Mouse (Mus musculus): ENCODE measurements around the gene Amz2.

The Amz2 gene

GRCm38 (mm10) chr11:109421205-109421604 lies 4.5 kb upstream of the Amz2 start:
- DNase-seq (ENCODE audit: low read depth) = no peak

GRCm38 (mm10) chr11:109422263-109422662 lies 3.5 kb upstream of the Amz2 start:
- no peak for DNase-seq (ENCODE audit: low read depth)

GRCm38 (mm10) chr11:109423294-109423693 lies 2.5 kb upstream of the Amz2 start:
- no peak for DNase-seq (ENCODE audit: low read depth)

GRCm38 (mm10) chr11:109426272-109426586 lies 483 bp downstream of the Amz2 start:
- no peak for DNase-seq (ENCODE audit: low read depth)

- DNase-seq (ENCODE audit: low read depth) = no peak
Measured at GRCm38 (mm10) chr11:109427353-109427752, 1.6 kb downstream of the Amz2 start.

- DNase-seq (ENCODE audit: low read depth) = no peak
Measured at GRCm38 (mm10) chr11:109434233-109434798, 8.6 kb downstream of the Amz2 start.

GRCm38 (mm10) chr11:109436889-109437288 lies 11.1 kb downstream of the Amz2 start:
- DNase-seq (ENCODE audit: low read depth) = no peak

GRCm38 (mm10) chr11:109439209-109439608 lies 13.5 kb downstream of the Amz2 start:
- DNase-seq (ENCODE audit: low read depth) = no peak

GRCm38 (mm10) chr11:109439829-109440340 lies 14.1 kb downstream of the Amz2 start:
- peak; percentile 47 for DNase-seq (ENCODE audit: low read depth)

- DNase-seq (ENCODE audit: low read depth) = no peak
Measured at GRCm38 (mm10) chr11:109440641-109441040, 14.9 kb downstream of the Amz2 start.

GRCm38 (mm10) chr11:109441119-109441518 lies 15.4 kb downstream of the Amz2 start:
- DNase-seq (ENCODE audit: low read depth) = peak; percentile 60

GRCm38 (mm10) chr11:109442166-109442730 lies 16.5 kb downstream of the Amz2 start:
- no peak for DNase-seq (ENCODE audit: low read depth)

GRCm38 (mm10) chr11:109443468-109444263 lies 17.9 kb downstream of the Amz2 start:
- no peak for DNase-seq (ENCODE audit: low read depth)

- DNase-seq (ENCODE audit: low read depth) = no peak
Measured at GRCm38 (mm10) chr11:109444600-109444999, 18.9 kb downstream of the Amz2 start.

GRCm38 (mm10) chr11:109445438-109446035 lies 19.8 kb downstream of the Amz2 start:
- DNase-seq (ENCODE audit: low read depth) = no peak

GRCm38 (mm10) chr11:109451169-109451568 lies 25.4 kb downstream of the Amz2 start:
- DNase-seq (ENCODE audit: low read depth) = no peak

- no peak for DNase-seq (ENCODE audit: low read depth)
Measured at GRCm38 (mm10) chr11:109456261-109456660, 30.5 kb downstream of the Amz2 start.

- DNase-seq (ENCODE audit: low read depth) = no peak
Measured at GRCm38 (mm10) chr11:109458165-109458564, 32.4 kb downstream of the Amz2 start.

- DNase-seq (ENCODE audit: low read depth) = no peak
Measured at GRCm38 (mm10) chr11:109460586-109460985, 34.8 kb downstream of the Amz2 start.

GRCm38 (mm10) chr11:109465068-109465467 lies 39.3 kb downstream of the Amz2 start:
- DNase-seq (ENCODE audit: low read depth) = no peak

GRCm38 (mm10) chr11:109466987-109467386 lies 41.2 kb downstream of the Amz2 start:
- no peak for DNase-seq (ENCODE audit: low read depth)

- no peak for DNase-seq (ENCODE audit: low read depth)
Measured at GRCm38 (mm10) chr11:109468133-109468532, 42.4 kb downstream of the Amz2 start.

GRCm38 (mm10) chr11:109470170-109470569 lies 44.4 kb downstream of the Amz2 start:
- no peak for DNase-seq (ENCODE audit: low read depth)

Data from c-Kit-positive CD71-negative TER-119-negative erythroid progenitor cells, embryonic 14.5 days (primary cell).